Mouse (Mus musculus) ES-CJ7 (cell line): ENCODE measurements around the gene Zfp423.
A peak's percentile ranks its signal among the peaks of the same experiment; 100 is the strongest.
"Not testable (repeated sequence)": the region's sequence is repeated elsewhere in the genome, so short reads cannot be mapped to it uniquely, and the experiment has no call there.

Experiments
- DNase-seq: peaks from one replicate; pipeline ENCODE4 v3.0.0; 2011; ENCODE audit warnings: low read depth, low spot score

Gene Zfp423

GRCm38 (mm10) chr8:87905404-87905803 lies 54.0 kb downstream of the Zfp423 start:
- no peak for DNase-seq

GRCm38 (mm10) chr8:87904108-87904507 lies 55.3 kb downstream of the Zfp423 start:
- no peak for DNase-seq

GRCm38 (mm10) chr8:87895203-87896041 lies 64.0 kb downstream of the Zfp423 start:
- DNase-seq: no peak

GRCm38 (mm10) chr8:87894287-87894686 lies 65.1 kb downstream of the Zfp423 start:
- no peak for DNase-seq

GRCm38 (mm10) chr8:87893547-87893946 lies 65.8 kb downstream of the Zfp423 start:
- DNase-seq: peak; percentile 31

GRCm38 (mm10) chr8:87892891-87893290 lies 66.5 kb downstream of the Zfp423 start:
- no peak for DNase-seq

- DNase-seq: no peak
Measured at GRCm38 (mm10) chr8:87891884-87892283, 67.5 kb downstream of the Zfp423 start.

GRCm38 (mm10) chr8:87887956-87888355 lies 71.4 kb downstream of the Zfp423 start:
- DNase-seq: no peak

- DNase-seq: peak; percentile 49
Measured at GRCm38 (mm10) chr8:87881088-87881487, 78.3 kb downstream of the Zfp423 start.

GRCm38 (mm10) chr8:87875852-87876251 lies 83.5 kb downstream of the Zfp423 start:
- DNase-seq: no peak

- no peak for DNase-seq
Measured at GRCm38 (mm10) chr8:87875452-87875851, 83.9 kb downstream of the Zfp423 start.

GRCm38 (mm10) chr8:87872987-87873550 lies 86.3 kb downstream of the Zfp423 start:
- DNase-seq: peak; percentile 45

- DNase-seq: no peak
Measured at GRCm38 (mm10) chr8:87872356-87872930, 87.0 kb downstream of the Zfp423 start.

GRCm38 (mm10) chr8:87866586-87866985 lies 92.8 kb downstream of the Zfp423 start:
- DNase-seq: peak; percentile 77

GRCm38 (mm10) chr8:87864236-87864635 lies 95.2 kb downstream of the Zfp423 start:
- DNase-seq: peak; percentile 68

- DNase-seq: no peak
Measured at GRCm38 (mm10) chr8:87863128-87863527, 96.3 kb downstream of the Zfp423 start.

- DNase-seq: no peak
Measured at GRCm38 (mm10) chr8:87861718-87862117, 97.7 kb downstream of the Zfp423 start.

- no peak for DNase-seq
Measured at GRCm38 (mm10) chr8:87860905-87861304, 98.5 kb downstream of the Zfp423 start.

- no peak for DNase-seq
Measured at GRCm38 (mm10) chr8:87851871-87852270, 107.5 kb downstream of the Zfp423 start.

GRCm38 (mm10) chr8:87851380-87851779 lies 108.0 kb downstream of the Zfp423 start:
- DNase-seq: no peak

GRCm38 (mm10) chr8:87848836-87849235 lies 110.6 kb downstream of the Zfp423 start:
- no peak for DNase-seq

GRCm38 (mm10) chr8:87847796-87848195 lies 111.6 kb downstream of the Zfp423 start:
- DNase-seq: no peak

- DNase-seq: not testable (repeated sequence)
Measured at GRCm38 (mm10) chr8:87842096-87842495, 117.3 kb downstream of the Zfp423 start.
